In the genomic region with DNA sequence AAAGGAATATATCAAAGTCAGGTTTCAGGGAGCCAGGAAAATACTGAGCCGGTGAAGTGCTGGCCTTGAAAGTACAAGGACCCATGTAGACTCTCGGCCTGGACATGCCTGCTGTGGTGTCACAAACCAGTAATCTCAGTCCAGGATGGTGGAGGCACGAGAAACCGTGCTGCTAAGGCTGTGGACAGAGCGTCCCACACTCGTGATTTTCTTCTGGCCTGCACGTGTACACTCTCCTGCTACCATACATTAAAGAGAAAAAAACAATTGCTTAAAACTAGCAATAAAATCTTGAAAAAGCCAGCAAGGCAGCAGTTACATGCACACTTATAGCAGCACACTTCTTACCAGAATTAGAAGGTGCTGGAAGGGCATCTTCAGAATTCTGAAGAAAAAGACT, we compare ENCODE assay signal across 22 mouse cellular contexts.
"Had no signal": no experiment of that assay in that cellular context is flagged by ENCODE, and none has a peak within 500 bp of the region (broad histone marks: within the 10 kb centered on the region; RNA-seq: fewer than 3 reads in every experiment).

No protein-coding gene starts in this region.

- H3K27ac ChIP-seq: kidney, postnatal 0 days; limb, embryonic 15.5 days; liver, embryonic 14.5 days; midbrain, embryonic 10.5 days; midbrain, embryonic 15.5 days; neural tube, embryonic 12.5 days; neural tube, embryonic 15.5 days; stomach, postnatal 0 days had no signal

- H3K9ac ChIP-seq: limb, embryonic 15.5 days; liver, embryonic 14.5 days; liver, postnatal 0 days; lung, embryonic 15.5 days; midbrain, embryonic 15.5 days; neural tube, embryonic 12.5 days; neural tube, embryonic 15.5 days had no signal

- ATAC-seq: liver, postnatal 0 days; midbrain, embryonic 15.5 days had no signal

- DNase-seq: kidney, adult 2 months; kidney, postnatal 25 days; liver, postnatal 0 days; lung, postnatal 10 days; lung, postnatal 36 days; right cerebral cortex, adult 18-20 months; right cerebral cortex, postnatal 14 days; right cerebral cortex, postnatal 4 days; thymus, adult 2 months; thymus, postnatal 14 days; thymus, postnatal 4 days had no signal

- H3K4me3 ChIP-seq: limb, embryonic 15.5 days; lung, embryonic 15.5 days; megakaryocyte, embryonic 14.5 days; midbrain, embryonic 10.5 days; midbrain, embryonic 15.5 days; neural tube, embryonic 12.5 days; neural tube, embryonic 15.5 days had no signal

- H3K4me2 ChIP-seq: limb, embryonic 15.5 days; liver, embryonic 11.5 days; lung, embryonic 15.5 days; midbrain, embryonic 15.5 days; neural tube, embryonic 12.5 days; neural tube, embryonic 15.5 days had no signal

- H3K27me3 ChIP-seq: limb, embryonic 15.5 days; lung, embryonic 15.5 days; megakaryocyte, embryonic 14.5 days; midbrain, embryonic 15.5 days; neural tube, embryonic 12.5 days; neural tube, embryonic 15.5 days had no signal

- H3K36me3 ChIP-seq: limb, embryonic 15.5 days; lung, embryonic 15.5 days; midbrain, embryonic 10.5 days; midbrain, embryonic 15.5 days; neural tube, embryonic 12.5 days; neural tube, embryonic 15.5 days had no signal

- H3K9me3 ChIP-seq: limb, embryonic 15.5 days; lung, embryonic 15.5 days; megakaryocyte, embryonic 14.5 days; midbrain, embryonic 10.5 days; midbrain, embryonic 15.5 days; neural tube, embryonic 12.5 days; neural tube, embryonic 15.5 days had no signal
